Mouse (Mus musculus) heart, postnatal 0 days (tissue): Measurements from ENCODE around the gene Sppl3. TPM values are rescaled to one million over a fixed set of nuclear protein-coding genes. Genes with fewer than 3 reads are reported as not detected.

Experiments
- ATAC-seq: fragments of 200-750 bp; cut with Nextera tagmentation; 2 replicates; pipeline ENCODE4 v1.8.0; 2017; ENCODE audit warnings: low read depth, moderate number of reproducible peaks, moderate library complexity; ENCODE audit not compliant: insufficient read depth
- DNase-seq: peaks from one replicate; pipeline ENCODE4 v3.0.0-alpha.2; 2016; ENCODE audit warnings: low spot score
- H3K27ac ChIP-seq: fragments of 300-500 bp; sonication (generic); 2 replicates; pipeline ENCODE4 v1.5.1; 2014; ENCODE audit warnings: low read depth, mild to moderate bottlenecking
- H3K27me3 ChIP-seq: fragments of 300-500 bp; sonication (generic); 2 replicates; pipeline ENCODE4 v1.6.1; 2014; ENCODE audit warnings: low read length, mixed read lengths; ENCODE audit not compliant: control insufficient read depth, insufficient read depth
- H3K36me3 ChIP-seq: fragments of 300-500 bp; sonication (generic); replicated peaks from 2 replicates; pipeline ENCODE4 v1.6.1; 2014; ENCODE audit warnings: low read length, mixed read lengths; ENCODE audit not compliant: control insufficient read depth, insufficient read depth
- H3K4me1 ChIP-seq: fragments of 300-500 bp; sonication (generic); 2 replicates; pipeline ENCODE4 v1.6.1; 2014; ENCODE audit warnings: antibody characterized with exemption; ENCODE audit not compliant: control insufficient read depth, insufficient read depth
- H3K4me2 ChIP-seq: fragments of 300-500 bp; sonication (generic); 2 replicates; pipeline ENCODE4 v1.6.1; 2014; ENCODE audit warnings: low read depth, mild to moderate bottlenecking, low read length, moderate library complexity
- H3K4me3 ChIP-seq: fragments of 300-500 bp; sonication (generic); 2 replicates; pipeline ENCODE4 v1.5.1; 2014; ENCODE audit warnings: low read depth, low read length
- H3K9ac ChIP-seq: fragments of 300-500 bp; sonication (generic); replicated peaks from 2 replicates; pipeline ENCODE4 v1.6.1; 2014; ENCODE audit warnings: low read depth, low read length, mixed read lengths
- H3K9me3 ChIP-seq: fragments of 300-500 bp; sonication (generic); replicated peaks from 2 replicates; pipeline ENCODE4 v1.6.1; 2016; ENCODE audit warnings: low read length; ENCODE audit not compliant: control insufficient read depth
- CTCF ChIP-seq: IDR thresholded peaks from 2 replicates; pipeline ENCODE4 v1.5.1; 2016; ENCODE audit warnings: antibody characterized with exemption, control low read depth, low read depth
- EP300 ChIP-seq: IDR thresholded peaks from 2 replicates; pipeline ENCODE4 v1.6.1; 2016; ENCODE audit warnings: antibody characterized with exemption, low read depth
- WGBS: fragments of 180-500 bp; shearing (Covaris S2); extraction: QIAGEN DNeasy Blood & Tissue Kit; methylation state at CpG from one replicate; pipeline ENCODE4 v1.1.7; 2014; 5-methylcytosine and 5-hydroxymethylcytosine counted together
- polyA plus RNA-seq: library from polyadenylated mRNA; unstranded; fragments of >200 nt; fragmentation: Nextera tagmentation; extraction: Ambion mirVana; gene quantifications from 2 replicates; pipeline ENCODE4 v1.2.1, GENCODE M21; 2015
- total RNA-seq: library from RNA; depleted of rRNA; stranded (reverse); fragments of >200 nt; gene quantifications from 2 replicates; pipeline ENCODE4 v1.2.3, GENCODE M21; 2014; ENCODE audit warnings: low replicate concordance

The Sppl3 gene
- total and polyA plus RNA-seq, 2 experiments from 2014 or later = 6.8 to 65.6 TPM

- Histone ChIP-seq H3K36me3 (peaks cover 11% of the 10 kb centered on the region), H3K27ac (peak within 1 kb of the TSS; percentile 43; the same call in 1 of the 2 replicates), H3K9me3 (no peaks in the 10 kb centered on the region), H3K4me1 (peaks cover 18% of the 10 kb centered on the region; the same call in 1 of the 2 replicates), H3K27me3 (0 out of 2 replicates have a peak, but pooled peaks cover 3% of the 10 kb centered on the region), H3K4me3 (peak within 1 kb of the TSS; percentile 96), H3K9ac (peak within 1 kb of the TSS; percentile 77), H3K4me2 (peak within 1 kb of the TSS; percentile 100)
- under 1% methylated on average over 41 of the region's 81 CpGs for WGBS
- ATAC-seq (peak; percentile 98), DNase-seq (peak; percentile 76)
- no peak for TF ChIP-seq EP300
- no peak for TF ChIP-seq CTCF
Measured at GRCm38 (mm10) chr5:115134234-115135165, 123.6 kb downstream of the Sppl3 start, which contains the start of gene Unc119b. Gene Unc119b, minus strand, starts transcription at chr5:115134975.

GRCm38 (mm10) chr5:115139124-115139523 lies 128.2 kb downstream of the Sppl3 start:
- Histone ChIP-seq H3K27me3 (0 out of 2 replicates have a peak, but pooled peaks cover 3% of the 10 kb centered on the region), H3K4me3 (no peak overlapping the region), H3K9me3 (no peaks in the 10 kb centered on the region), H3K4me2 (no peak overlapping the region), H3K27ac (no peak overlapping the region), H3K4me1 (peaks cover 2% of the 10 kb centered on the region; the same call in 1 of the 2 replicates), H3K36me3 (no peaks in the 10 kb centered on the region), H3K9ac (no peak overlapping the region)
- no peak for TF ChIP-seq EP300
- TF ChIP-seq CTCF = no peak
- DNase-seq (no peak), ATAC-seq (no peak)
- WGBS = 77% methylated on average over 4 of the region's 4 CpGs

- H3K9ac ChIP-seq = no peak overlapping the region
- no peak overlapping the region for H3K4me2 ChIP-seq
- 0 out of 2 replicates have a peak, but pooled peaks cover 3% of the 10 kb centered on the region for H3K36me3 ChIP-seq
- H3K4me3 ChIP-seq = no peak overlapping the region
- ATAC-seq (no peak), DNase-seq (no peak)
- TF ChIP-seq EP300 (no peak), CTCF (no peak)
- H3K27me3 ChIP-seq = 0 out of 2 replicates have a peak, but pooled peaks cover 3% of the 10 kb centered on the region
- H3K4me1 ChIP-seq = no peaks in the 10 kb centered on the region
- no peak overlapping the region for H3K27ac ChIP-seq
- WGBS = 53% methylated on average over 3 of the region's 3 CpGs
- H3K9me3 ChIP-seq = no peaks in the 10 kb centered on the region
Measured at GRCm38 (mm10) chr5:115140726-115141125, 129.8 kb downstream of the Sppl3 start.

- H3K4me3 ChIP-seq = no peak overlapping the region
- WGBS = 88% methylated on average over 9 of the region's 9 CpGs
- H3K9me3 ChIP-seq = no peaks in the 10 kb centered on the region
- H3K27ac ChIP-seq = no peak overlapping the region
- TF ChIP-seq CTCF (no peak), EP300 (no peak)
- H3K4me2 ChIP-seq = no peak overlapping the region
- no peak overlapping the region for H3K9ac ChIP-seq
- DNase-seq = no peak
- no peak for ATAC-seq
- 0 out of 2 replicates have a peak, but pooled peaks cover 3% of the 10 kb centered on the region for H3K27me3 ChIP-seq
- no peaks in the 10 kb centered on the region for H3K4me1 ChIP-seq
- H3K36me3 ChIP-seq = peaks cover 16% of the 10 kb centered on the region
Measured at GRCm38 (mm10) chr5:115142166-115142697, 131.3 kb downstream of the Sppl3 start.

- no peaks in the 10 kb centered on the region for H3K4me1 ChIP-seq
Measured at GRCm38 (mm10) chr5:115143552-115143951, 132.6 kb downstream of the Sppl3 start.

More at GRCm38 (mm10) chr5:115143552-115143951, 132.6 kb downstream of the Sppl3 start:
- H3K27ac ChIP-seq = no peak overlapping the region
- no peaks in the 10 kb centered on the region for H3K9me3 ChIP-seq
- WGBS = 66% methylated on average over 10 of the region's 10 CpGs
- no peak for TF ChIP-seq CTCF
- no peak for TF ChIP-seq EP300
- H3K9ac ChIP-seq = no peak overlapping the region; the same call in 1 of the 2 replicates
- no peak overlapping the region for H3K4me3 ChIP-seq
- H3K4me2 ChIP-seq = no peak overlapping the region
- H3K36me3 ChIP-seq = peaks cover 29% of the 10 kb centered on the region
- DNase-seq = no peak
- ATAC-seq = no peak
- H3K27me3 ChIP-seq = no peaks in the 10 kb centered on the region
